Mouse (Mus musculus): ENCODE results near the gene Mtmr12.

Mtmr12 gene

GRCm38 (mm10) chr15:12275091-12275623 is 70.3 kb downstream of the Mtmr12 start:
- no peak for DNase-seq (ENCODE audit: low spot score)

- DNase-seq (ENCODE audit: low spot score): no peak
Measured at GRCm38 (mm10) chr15:12279816-12280215, 75.0 kb downstream of the Mtmr12 start.

GRCm38 (mm10) chr15:12284794-12285534 is 80.1 kb downstream of the Mtmr12 start:
- no peak for DNase-seq (ENCODE audit: low spot score)

GRCm38 (mm10) chr15:12285535-12285809 is 80.6 kb downstream of the Mtmr12 start:
- no peak for DNase-seq (ENCODE audit: low spot score)

DNA sequence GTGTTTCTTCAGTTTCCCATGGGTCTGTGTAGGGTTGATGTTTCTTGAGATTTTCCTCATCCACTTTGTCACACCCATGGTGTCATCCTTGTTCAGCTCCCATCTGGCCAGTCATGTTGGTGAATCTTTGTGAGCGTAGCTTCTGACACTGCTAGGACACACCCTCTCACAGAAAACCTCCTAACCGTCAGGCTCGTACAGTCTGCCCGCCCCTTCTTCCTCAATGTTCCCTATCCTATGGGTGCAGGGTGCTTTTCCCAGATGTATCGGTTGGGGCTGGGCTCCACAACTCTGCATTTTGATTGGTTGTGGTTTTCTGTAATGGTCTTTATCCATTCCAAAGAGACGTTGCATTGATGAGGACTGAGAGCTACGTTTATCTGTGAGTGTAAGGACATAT is 85.5 kb downstream of the Mtmr12 start:
- no peak for DNase-seq (ENCODE audit: low spot score)

GRCm38 (mm10) chr15:12291757-12292156 is 86.9 kb downstream of the Mtmr12 start:
- DNase-seq (ENCODE audit: low spot score): no peak

DNA sequence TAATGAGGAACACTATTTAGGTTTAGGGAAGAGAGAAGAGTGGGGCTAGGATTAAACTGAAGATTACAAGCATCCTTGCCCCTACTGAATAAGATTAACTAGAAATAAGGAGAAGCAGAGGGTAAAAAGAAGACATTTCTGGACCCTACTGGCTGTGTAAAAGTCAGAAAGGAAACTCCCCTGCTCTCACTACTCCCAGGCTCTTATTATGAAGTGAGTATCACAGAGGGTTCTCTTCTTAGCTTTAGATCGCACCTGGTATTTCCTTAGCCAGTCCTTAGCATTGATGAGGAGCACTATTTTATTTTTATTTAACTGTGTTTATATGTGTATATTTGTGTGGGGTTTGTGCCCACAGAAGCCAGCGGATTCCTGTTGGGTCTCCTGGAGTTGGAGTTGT is 91.4 kb downstream of the Mtmr12 start:
- DNase-seq (ENCODE audit: low spot score): no peak

- DNase-seq (ENCODE audit: low spot score): no peak
Measured at GRCm38 (mm10) chr15:12298231-12298737, 93.5 kb downstream of the Mtmr12 start.

GRCm38 (mm10) chr15:12301771-12302170 is 96.9 kb downstream of the Mtmr12 start:
- DNase-seq (ENCODE audit: low spot score): no peak

GRCm38 (mm10) chr15:12306188-12307071 is 101.6 kb downstream of the Mtmr12 start:
- DNase-seq (ENCODE audit: low spot score): no peak

DNA sequence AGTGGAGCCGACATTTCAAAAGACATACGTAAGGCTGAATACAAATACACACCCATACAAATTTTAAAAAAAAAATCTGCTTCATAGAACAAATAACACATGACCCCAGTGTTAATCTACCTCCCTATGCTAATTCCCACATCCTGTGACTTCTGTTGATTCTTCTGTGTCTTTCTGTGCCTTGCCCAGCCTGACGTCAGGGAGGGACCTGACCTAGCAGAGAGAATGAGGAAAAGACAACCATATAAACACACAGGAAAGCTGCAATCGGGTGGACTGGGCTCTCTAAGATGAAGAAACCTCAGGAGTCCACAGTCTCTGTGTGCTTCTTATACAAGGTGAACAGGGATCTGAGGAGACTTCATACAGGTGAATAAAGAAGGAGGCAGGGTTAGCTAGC is 102.3 kb downstream of the Mtmr12 start:
- DNase-seq (ENCODE audit: low spot score): no peak

DNA sequence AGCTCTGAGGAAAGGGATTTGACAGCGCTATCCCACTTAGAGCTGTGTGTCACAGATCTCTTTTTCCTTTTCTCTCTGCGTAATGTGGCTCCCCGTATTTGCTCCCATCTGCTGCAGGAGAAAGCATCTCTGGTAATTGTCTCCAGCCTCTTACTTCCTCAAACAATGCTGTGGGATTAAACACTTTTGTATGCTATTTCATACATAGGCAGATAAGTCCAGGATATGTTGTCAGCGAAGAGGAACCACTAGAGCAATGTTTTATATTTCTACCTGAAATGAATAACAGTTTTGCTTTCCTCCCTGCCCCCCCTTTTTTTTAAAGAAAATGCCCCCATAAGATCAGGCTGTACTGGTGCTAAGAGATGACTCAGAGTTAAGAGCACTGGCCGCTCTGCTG is 103.7 kb downstream of the Mtmr12 start:
- DNase-seq (ENCODE audit: low spot score): no peak

DNA sequence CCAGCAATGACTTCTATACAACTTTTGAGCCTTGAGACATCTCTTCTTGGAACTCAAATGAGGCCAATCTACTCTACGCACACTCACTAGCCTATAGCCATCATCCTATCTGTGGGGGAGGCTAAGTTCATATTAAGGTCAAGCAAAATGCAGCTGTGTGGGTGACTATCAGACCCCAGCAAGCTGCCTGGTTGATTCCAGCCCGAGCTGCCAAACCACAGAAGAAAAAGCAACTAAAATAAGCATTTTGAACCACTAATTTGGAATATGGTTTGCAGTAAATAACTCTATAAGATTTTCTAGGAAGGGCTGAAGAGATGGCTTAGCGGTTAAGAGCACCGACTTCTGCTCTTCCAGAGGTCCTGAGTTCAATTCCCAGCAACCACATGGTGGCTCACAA is 105.8 kb downstream of the Mtmr12 start:
- no peak for DNase-seq (ENCODE audit: low spot score)

GRCm38 (mm10) chr15:12311465-12311864 is 106.6 kb downstream of the Mtmr12 start:
- no peak for DNase-seq (ENCODE audit: low spot score)

DNA sequence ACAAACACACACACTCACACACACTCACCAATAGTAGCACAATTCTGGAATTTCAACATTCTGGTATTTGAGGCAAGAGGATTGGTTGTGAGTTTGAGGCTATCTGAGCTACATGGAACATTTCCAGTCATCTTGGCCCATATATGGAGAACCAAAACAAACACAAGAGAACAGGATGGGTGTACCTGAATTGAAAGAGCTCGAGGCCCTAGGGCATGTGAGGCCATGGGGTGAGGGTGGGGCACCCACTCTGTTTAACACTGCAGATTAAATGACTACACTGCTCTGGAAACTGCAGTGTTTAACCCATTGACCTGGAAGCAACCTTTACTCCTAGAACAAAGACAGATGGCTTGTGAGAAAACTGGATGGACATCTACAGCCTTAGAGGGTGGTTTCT is 108.4 kb downstream of the Mtmr12 start:
- no peak for DNase-seq (ENCODE audit: low spot score)

DNA sequence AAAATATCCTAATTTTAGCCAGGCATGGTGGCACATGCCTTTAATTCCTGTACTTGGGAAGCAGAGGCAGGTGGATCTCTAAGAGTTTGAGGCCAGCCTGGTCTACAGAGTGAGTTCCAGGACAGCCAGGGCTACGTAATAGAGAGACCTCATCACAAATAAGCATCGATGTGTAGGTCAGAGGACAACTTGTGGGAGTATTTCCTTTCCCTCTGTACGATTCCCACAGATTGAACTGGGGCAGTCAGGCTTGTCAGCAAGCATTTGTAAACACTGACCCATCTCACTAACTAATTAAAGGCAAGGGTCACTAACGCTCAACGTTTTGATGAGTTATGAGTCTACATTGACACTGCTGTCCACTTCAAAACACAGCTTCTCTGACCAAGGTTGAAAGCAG is 109.8 kb downstream of the Mtmr12 start:
- DNase-seq (ENCODE audit: low spot score): no peak

GRCm38 (mm10) chr15:12315996-12316395 is 111.2 kb downstream of the Mtmr12 start:
- no peak for DNase-seq (ENCODE audit: low spot score)

DNA sequence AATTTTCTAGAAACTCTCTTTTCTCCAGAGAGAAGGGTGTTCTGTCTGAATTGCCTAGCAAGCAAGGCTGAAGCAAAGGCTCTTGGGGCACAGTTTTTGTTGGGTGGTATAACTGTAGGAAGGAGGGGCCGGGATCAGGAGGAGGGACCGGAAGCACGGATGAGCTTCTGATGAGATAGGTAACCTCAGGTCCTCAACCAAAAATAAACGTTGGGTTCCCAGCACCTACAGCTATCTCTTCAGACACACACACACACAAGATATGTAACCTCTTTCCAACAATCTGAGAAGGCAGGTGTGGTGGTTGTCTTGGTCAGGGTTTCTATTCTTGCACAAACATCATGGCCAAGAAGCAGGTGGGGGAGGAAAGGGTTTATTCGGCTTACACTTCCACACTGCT is 112.5 kb downstream of the Mtmr12 start:
- DNase-seq (ENCODE audit: low spot score): no peak

DNA sequence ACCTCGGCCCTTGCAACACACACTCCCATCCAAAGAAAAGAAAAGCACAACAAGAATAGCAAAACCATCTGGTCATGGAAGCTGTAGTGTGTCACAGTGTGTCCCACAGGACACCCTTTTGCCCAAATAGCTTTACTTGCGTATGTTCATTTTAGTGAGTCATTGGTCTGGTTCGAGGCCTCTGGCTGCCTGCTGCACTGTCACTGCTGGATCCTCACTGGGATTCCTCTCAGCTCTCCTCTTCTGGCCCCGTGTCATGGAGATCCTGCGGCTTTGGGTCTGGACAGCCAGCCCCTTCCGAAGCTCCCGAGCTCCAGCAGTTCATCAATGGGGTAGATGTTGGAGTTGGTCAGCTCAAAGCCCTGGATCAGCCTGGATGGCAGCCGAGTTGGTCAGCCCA is 113.6 kb downstream of the Mtmr12 start:
- DNase-seq (ENCODE audit: low spot score): no peak

DNA sequence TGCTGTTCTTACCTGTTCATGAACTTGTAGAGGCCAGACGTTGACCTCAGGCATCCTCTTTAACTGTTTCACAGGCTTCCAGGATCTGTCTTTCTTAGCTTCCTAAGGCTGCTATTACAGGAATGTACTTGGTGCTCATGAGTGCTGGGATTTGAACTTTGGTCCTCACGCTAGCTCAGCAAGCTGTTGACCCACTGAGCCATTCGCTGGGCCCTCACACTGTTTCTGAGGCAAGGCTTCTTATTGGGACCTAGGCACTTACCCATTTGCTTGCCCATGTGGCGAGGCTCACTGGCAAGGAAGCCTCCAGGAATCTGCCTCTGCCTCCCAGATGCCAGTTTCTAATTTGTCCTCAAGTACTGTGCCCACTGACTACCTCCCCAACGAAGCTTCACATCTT is 115.1 kb downstream of the Mtmr12 start:
- no peak for DNase-seq (ENCODE audit: low spot score)

DNA sequence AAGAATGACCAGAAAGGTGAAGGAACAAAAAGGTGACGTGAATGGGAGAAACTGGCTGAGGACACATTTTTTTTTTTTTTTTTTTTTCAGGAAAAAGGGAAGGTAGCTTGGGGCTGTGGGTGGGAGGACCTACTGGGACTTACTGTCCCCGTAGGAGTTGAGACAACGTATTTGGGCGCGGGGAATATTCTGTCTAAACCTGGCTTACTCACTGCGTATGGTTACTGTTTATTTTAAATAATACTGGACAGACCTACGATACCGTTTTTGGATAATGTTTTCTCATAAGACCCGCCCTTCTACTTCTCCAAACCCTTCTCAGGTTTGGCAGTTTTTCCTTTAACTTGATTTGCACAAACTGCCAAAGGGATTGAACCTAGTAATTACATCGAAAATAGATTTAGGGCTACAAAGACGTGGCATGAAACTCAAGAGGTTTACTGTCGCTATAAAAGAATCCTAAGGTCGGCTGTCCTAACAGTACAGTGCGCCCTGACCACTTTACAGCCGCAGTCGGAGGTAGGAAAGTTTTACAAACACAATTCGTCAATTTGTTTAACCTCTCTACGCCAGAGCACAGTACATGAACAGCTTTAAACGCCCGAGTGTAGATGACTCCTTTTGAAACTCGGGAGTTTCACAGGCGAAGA is 115.7 kb downstream of the Mtmr12 start:
- no peak for DNase-seq (ENCODE audit: low spot score)

DNA sequence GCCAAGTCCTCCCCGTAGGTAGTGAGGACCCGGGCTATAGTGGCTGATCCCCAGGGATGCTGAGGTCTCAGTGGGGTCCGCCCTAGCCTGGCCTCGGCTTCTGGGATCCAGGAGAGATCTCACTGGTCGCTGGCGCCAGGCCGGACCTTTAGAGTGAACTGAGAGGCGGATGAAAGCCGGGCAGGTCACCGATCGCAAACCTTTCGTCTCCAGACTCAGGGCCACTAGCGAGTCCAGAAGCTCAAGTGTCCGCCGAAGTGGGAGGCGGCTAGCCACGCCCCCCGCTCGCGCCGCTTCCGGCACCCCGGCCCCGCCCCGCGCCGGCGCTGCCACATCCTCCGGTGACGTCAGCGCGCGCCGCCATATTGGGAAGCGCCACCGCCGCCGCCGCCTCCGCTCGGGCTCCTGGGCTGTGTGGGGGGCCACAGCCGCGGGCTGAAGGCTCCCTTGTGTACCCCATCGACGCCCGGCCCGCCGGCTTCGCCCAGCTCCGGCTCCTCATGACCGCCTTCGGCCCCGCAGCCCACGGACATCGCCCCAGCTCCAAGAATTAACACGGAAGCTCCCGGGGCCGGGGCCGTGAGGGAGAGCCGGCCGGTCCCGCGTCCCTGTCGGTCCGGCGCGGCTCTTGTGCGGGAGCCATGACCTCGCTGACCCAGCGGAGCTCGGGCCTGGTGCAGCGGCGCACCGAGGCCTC is 116.4 kb downstream of the Mtmr12 start, which contains the start of gene Golph3:
Golph3 (plus strand) TSS at position 360 of the 697 bp plus-strand sequence.
- peak; percentile 92 for DNase-seq (ENCODE audit: low spot score)

All from urinary bladder, postnatal 10 days (tissue).